Mouse (Mus musculus) heart, adult 2 months (tissue): ENCODE measurements at regions not wholly inside any gene's neighbourhood (a gene's known extent, or its start where the extent isn't known, plus 50 kb on each side); places are given as distances from the start of the nearest gene placed in this dataset.
A peak's percentile ranks its signal among the peaks of the same experiment; 100 is the strongest.

Source experiments
- DNase-seq, 2 experiments: peaks; one replicate each; pipeline ENCODE4 v3.0.0; 2021
- H3K27ac ChIP-seq: fragments of 200-600 bp; 2 replicates; pipeline ENCODE4 v1.8.1; 2022
- H3K27me3 ChIP-seq: fragments of 200-500 bp; 2 replicates; pipeline ENCODE4 v1.6.1; 2012; ENCODE audit warnings: mild to moderate bottlenecking, low read length, inconsistent platforms, mixed read lengths; ENCODE audit not compliant: control insufficient read depth, insufficient read depth
- H3K36me3 ChIP-seq: fragments of 200-500 bp; 2 replicates; pipeline ENCODE4 v1.6.1; 2012; ENCODE audit warnings: low read length, inconsistent platforms; ENCODE audit not compliant: control insufficient read depth, insufficient read depth
- H3K4me1 ChIP-seq: fragments of 200-500 bp; 2 replicates; pipeline ENCODE4 v1.6.1; 2011; ENCODE audit warnings: low read length; ENCODE audit not compliant: control insufficient read depth, insufficient read depth
- H3K4me3 ChIP-seq: fragments of 200-600 bp; 2 replicates; pipeline ENCODE4 v1.8.1; 2022
- H3K79me2 ChIP-seq: fragments of 200-500 bp; replicated peaks from 2 replicates; pipeline ENCODE4 v1.6.1; 2012; ENCODE audit warnings: mild to moderate bottlenecking, inconsistent platforms, low read length, moderate library complexity, mixed read lengths; ENCODE audit not compliant: control insufficient read depth, insufficient read depth
- H3K9ac ChIP-seq: fragments of 200-500 bp; 2 replicates; pipeline ENCODE4 v1.6.1; 2012; ENCODE audit warnings: low read depth, mild to moderate bottlenecking, control low read depth, inconsistent platforms, low read length, mixed read lengths
- CTCF ChIP-seq: fragments of 200-600 bp; IDR thresholded peaks from 2 replicates; pipeline ENCODE4 v1.8.1; 2022; ENCODE audit warnings: antibody characterized with exemption, mild to moderate bottlenecking, moderate library complexity
- EP300 ChIP-seq: fragments of 200-500 bp; IDR thresholded peaks from 2 replicates; pipeline ENCODE4 v1.6.1; 2011; ENCODE audit warnings: low read depth, low read length, control low read depth; ENCODE audit not compliant: insufficient read depth
- POLR2A ChIP-seq: fragments of 200-500 bp; IDR thresholded peaks from 2 replicates; pipeline ENCODE4 v1.6.1; 2011; ENCODE audit warnings: mild to moderate bottlenecking, low read depth, low read length, control low read depth; ENCODE audit not compliant: insufficient read depth
- WGBS: fragments of 180-500 bp; shearing (Covaris S2); methylation state at CpG from one replicate; pipeline ENCODE4 v1.1.7; 2018; 5-methylcytosine and 5-hydroxymethylcytosine counted together
- intact Hi-C: fragments of 180-260 bp; cut with DNase I; formaldehyde crosslinking; loops from one replicate; pipeline ENCODE4 v1.15.1; 2025

DNA sequence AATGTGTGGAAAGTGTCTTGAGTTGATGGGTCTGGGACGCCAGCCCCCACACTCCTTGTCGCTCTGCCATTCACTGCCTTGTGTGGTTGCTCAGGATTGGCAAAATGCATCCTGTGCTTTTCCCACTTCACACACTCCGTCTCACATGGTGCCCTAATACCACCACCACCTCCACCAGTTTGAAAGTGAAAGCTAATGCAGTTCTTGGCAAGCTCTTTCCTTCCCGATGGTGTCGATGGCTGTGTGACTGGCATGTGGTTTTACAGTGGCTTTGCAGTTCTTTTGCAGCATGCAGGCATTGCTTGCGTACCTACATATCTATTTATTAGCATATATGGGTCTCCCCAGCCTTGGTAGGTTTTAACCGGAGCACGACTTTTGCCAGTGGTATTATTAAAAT lies 152.7 kb downstream of the Wnt5a start:
- Histone ChIP-seq H3K79me2 (no peaks in the 10 kb centered on the region), H3K36me3 (no peaks in the 10 kb centered on the region), H3K27ac (no peak overlapping the region), H3K4me1 (no peaks in the 10 kb centered on the region; the same call in none of the 2 replicates), H3K27me3 (no peaks in the 10 kb centered on the region), H3K9ac (no peak overlapping the region), H3K4me3 (no peak overlapping the region)
- WGBS: 88% methylated on average over 8 of the region's 8 CpGs
- TF ChIP-seq POLR2A: no peak
- no peak for TF ChIP-seq EP300
- no peak for TF ChIP-seq CTCF
- intact Hi-C loops: no loop called here
- no peak for DNase-seq

DNA sequence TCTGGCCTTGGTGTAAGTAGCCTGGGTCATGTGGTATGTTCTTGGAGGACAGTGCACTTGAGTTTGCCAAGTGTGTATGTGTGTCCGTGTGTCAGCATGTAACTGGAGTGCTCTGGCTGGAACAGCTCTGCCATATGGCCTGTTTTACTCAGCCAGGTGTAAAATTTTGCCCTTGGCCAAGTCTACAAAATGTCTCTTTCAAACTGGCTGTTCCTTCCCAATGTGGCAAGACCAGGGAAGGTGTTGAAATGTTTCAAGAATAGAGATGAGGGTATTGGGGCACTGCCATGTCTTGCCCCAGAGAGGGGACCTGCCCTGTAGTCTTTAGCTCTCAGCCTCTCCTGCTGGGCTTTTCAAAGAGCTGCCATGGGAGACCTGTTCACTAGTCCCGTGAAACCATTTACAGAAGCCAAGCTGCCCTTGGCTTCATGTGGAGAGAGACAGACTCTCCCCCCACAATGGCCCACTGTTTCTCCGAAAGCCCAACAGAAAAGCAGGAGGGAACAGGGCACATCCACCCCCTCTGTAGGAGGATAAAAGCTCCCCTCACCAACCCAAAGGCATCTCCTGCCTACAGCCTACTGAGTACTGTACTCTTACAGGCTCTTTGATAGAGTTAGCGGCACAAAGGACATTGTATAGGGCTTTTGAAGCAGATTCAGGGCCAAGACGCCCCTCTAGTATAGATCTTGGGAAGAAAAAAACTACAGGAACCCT lies 156.5 kb downstream of the Wnt5a start:
- intact Hi-C loops: no loop called here
- Histone ChIP-seq H3K36me3 (no peaks in the 10 kb centered on the region), H3K79me2 (no peaks in the 10 kb centered on the region), H3K4me3 (no peak overlapping the region), H3K4me1 (no peaks in the 10 kb centered on the region; the same call in none of the 2 replicates), H3K27ac (no peak overlapping the region), H3K27me3 (no peaks in the 10 kb centered on the region), H3K9ac (no peak overlapping the region)
- no peak for DNase-seq
- no peak for TF ChIP-seq POLR2A
- TF ChIP-seq EP300: no peak
- no peak for TF ChIP-seq CTCF
- WGBS: 74% methylated on average over 5 of the region's 5 CpGs

DNA sequence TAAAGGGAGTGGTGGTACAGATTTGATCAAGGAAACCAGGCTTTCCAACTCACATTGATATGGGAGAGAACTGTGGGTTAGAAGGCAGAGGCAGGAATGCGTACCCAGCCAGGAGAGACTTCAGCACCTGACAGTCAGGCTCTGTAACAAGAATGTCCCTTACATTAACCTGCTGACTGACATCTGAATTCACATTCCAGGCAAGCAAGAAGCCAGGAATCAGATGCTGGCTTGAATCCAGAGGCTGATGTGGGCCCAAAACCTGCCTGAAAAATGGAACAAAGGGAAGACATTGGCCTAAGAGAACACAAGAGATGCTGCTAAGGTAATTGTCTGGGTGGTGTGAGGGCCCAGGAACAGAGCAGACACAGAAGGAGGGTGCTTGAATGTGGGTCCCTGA lies 158.8 kb downstream of the Wnt5a start:
- no peaks in the 10 kb centered on the region; the same call in none of the 2 replicates for H3K4me1 ChIP-seq
- intact Hi-C loops: no loop called here

DNA sequence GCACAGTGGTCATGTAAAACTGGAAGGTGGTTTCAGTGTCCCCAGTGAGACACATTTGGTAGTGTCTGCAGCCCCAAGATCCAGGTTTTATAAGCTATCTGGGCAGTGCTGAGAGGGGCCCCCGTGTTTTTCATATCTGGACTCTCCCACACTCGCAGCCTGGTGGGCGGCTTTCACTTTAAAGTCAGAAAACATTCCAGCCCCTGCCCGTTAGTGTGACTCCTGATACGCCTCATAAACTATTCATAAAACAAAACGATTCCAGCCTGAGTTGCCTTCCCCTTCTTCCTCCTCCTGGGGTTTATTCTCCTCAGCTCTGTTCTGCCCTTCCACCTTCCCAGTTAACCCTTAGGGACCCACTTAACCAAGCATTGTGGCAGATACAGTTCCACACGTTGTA lies 159.6 kb downstream of the Wnt5a start:
- intact Hi-C loops: no loop called here
- Histone ChIP-seq H3K9ac (no peak overlapping the region), H3K27me3 (no peaks in the 10 kb centered on the region), H3K79me2 (no peaks in the 10 kb centered on the region), H3K4me1 (no peaks in the 10 kb centered on the region; the same call in none of the 2 replicates), H3K4me3 (no peak overlapping the region), H3K27ac (no peak overlapping the region), H3K36me3 (no peaks in the 10 kb centered on the region)
- no peak for DNase-seq
- 45% methylated on average over 7 of the region's 7 CpGs for WGBS
- TF ChIP-seq EP300: no peak
- no peak for TF ChIP-seq POLR2A
- TF ChIP-seq CTCF: no peak

More for the DNA sequence above, 158.8 kb downstream of the Wnt5a start:
- no peak for DNase-seq
- H3K4me3 ChIP-seq: no peak overlapping the region
- WGBS: 91% methylated on average over 1 of the region's 1 CpGs
- no peaks in the 10 kb centered on the region for H3K27me3 ChIP-seq
- H3K27ac ChIP-seq: no peak overlapping the region
- H3K36me3 ChIP-seq: no peaks in the 10 kb centered on the region
- TF ChIP-seq EP300 (no peak), CTCF (no peak), POLR2A (no peak)
- H3K79me2 ChIP-seq: no peaks in the 10 kb centered on the region
- no peak overlapping the region for H3K9ac ChIP-seq

DNA sequence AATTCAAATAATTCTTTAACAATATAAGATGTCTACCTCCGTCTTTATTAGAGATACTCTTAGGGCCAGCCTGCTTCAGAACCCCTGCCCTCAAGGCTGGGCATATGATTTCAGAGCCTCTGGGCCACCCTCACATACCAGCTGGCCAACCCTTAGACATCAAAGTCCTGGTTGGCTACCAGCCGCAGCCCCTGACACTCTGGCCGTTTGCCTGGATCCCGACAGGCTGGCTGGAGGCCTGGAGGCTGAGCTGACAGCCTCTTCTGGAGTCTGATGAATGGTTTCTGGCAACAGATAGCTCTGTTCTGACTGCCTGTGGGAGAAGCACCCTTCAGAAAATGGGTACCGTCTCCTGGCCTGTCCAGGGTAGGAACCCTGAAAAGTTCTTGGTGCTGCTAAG lies 170.9 kb downstream of the Wnt5a start:
- Histone ChIP-seq H3K79me2 (no peaks in the 10 kb centered on the region), H3K27me3 (no peaks in the 10 kb centered on the region), H3K36me3 (no peaks in the 10 kb centered on the region), H3K4me1 (no peaks in the 10 kb centered on the region), H3K9ac (no peak overlapping the region), H3K27ac (no peak overlapping the region), H3K4me3 (no peak overlapping the region)
- intact Hi-C loops: no loop called here
- no peak for TF ChIP-seq EP300
- no peak for TF ChIP-seq CTCF
- TF ChIP-seq POLR2A: no peak
- 50% methylated on average over 5 of the region's 5 CpGs for WGBS
- peak; percentile 21 to 42 for DNase-seq

DNA sequence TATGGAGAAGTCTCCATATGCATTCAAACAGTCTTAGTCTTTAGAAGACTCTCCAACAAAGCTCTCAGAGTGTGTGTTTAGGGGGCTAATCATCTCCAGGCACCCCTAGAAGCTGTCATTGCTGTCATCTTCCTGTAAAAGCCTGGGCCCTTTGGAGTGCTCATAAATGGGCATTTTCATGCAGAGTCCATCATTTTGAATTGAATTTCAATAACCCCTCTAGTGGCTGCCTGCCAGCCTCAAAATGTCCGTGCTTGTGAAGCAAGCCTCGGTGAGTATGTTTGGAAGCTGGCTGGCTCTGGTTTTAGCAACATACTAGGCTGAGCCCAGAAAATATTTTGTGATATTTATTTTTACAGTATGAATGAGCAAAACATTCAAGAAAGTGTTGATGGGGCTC lies 195.2 kb downstream of the Wnt5a start:
- intact Hi-C loops: no loop called here

More for the DNA sequence above, 195.2 kb downstream of the Wnt5a start:
- DNase-seq: no peak
- Histone ChIP-seq H3K36me3 (no peaks in the 10 kb centered on the region), H3K4me1 (no peaks in the 10 kb centered on the region), H3K4me3 (no peak overlapping the region), H3K79me2 (no peaks in the 10 kb centered on the region), H3K27ac (no peak overlapping the region), H3K9ac (no peak overlapping the region), H3K27me3 (no peaks in the 10 kb centered on the region)
- no peak for TF ChIP-seq CTCF
- TF ChIP-seq EP300: no peak
- TF ChIP-seq POLR2A: no peak
- 61% methylated on average over 2 of the region's 2 CpGs for WGBS
